Mouse (Mus musculus) liver, postnatal 0 days (tissue): Measurements from ENCODE around the gene Slc26a10.

Source experiments
- CTCF ChIP-seq: sonication (generic); IDR thresholded peaks from 2 replicates; pipeline ENCODE4 v1.5.1; 2016; ENCODE audit warnings: antibody characterized with exemption, low read depth
- EP300 ChIP-seq: IDR thresholded peaks from 2 replicates; pipeline ENCODE4 v1.6.1; 2016; ENCODE audit warnings: antibody characterized with exemption, low read depth, mild to moderate bottlenecking

DNA sequence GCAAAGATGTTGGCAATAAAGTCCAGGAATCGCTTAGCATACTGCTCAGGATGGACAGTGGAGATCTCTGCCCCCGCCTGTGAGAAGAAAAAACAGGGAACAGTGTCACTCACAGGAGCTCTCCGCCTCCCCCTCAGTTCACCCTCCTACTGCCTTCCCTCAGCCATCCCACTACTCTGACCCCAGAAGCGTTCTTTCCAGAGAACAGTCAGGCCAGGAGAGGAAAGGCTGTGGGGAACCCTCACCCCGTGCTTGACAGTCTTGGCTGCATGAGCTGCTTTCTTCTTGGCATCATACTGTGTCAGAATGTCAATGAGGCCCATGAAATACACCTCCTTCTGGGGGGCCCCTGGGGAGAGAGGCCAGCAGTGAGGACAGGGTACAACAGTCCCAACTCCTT is 18.6 kb upstream of the Slc26a10 start:
- TF ChIP-seq CTCF (no peak), EP300 (no peak)
